Mouse (Mus musculus): ENCODE measurements around the gene Saa2.
A peak's percentile ranks its signal among the peaks of the same experiment; 100 is the strongest.

Gene Saa2

GRCm38 (mm10) chr7:46762601-46763000 lies 11.0 kb downstream of the Saa2 start:
- DNase-seq (ENCODE audit: low read depth): no peak

- no peak for DNase-seq (ENCODE audit: low read depth)
These were observed 13.1 kb downstream of the Saa2 start for GRCm38 (mm10) chr7:46764672-46765071.

GRCm38 (mm10) chr7:46767371-46767770 lies 15.8 kb downstream of the Saa2 start:
- DNase-seq (ENCODE audit: low read depth): no peak

- DNase-seq (ENCODE audit: low read depth): no peak
These were observed 16.9 kb downstream of the Saa2 start for GRCm38 (mm10) chr7:46768451-46768850.

- DNase-seq (ENCODE audit: low read depth): peak; percentile 39
These were observed 19.1 kb downstream of the Saa2 start for GRCm38 (mm10) chr7:46770706-46771105.

- DNase-seq (ENCODE audit: low read depth): no peak
These were observed 37.7 kb downstream of the Saa2 start for GRCm38 (mm10) chr7:46789177-46789849.

- DNase-seq (ENCODE audit: low read depth): no peak
These were observed 42.3 kb downstream of the Saa2 start for GRCm38 (mm10) chr7:46793871-46794270.

- peak; percentile 97 for DNase-seq (ENCODE audit: low read depth)
These were observed 44.0 kb downstream of the Saa2 start, which contains the start of the genes Hps5 and Gtf2h1 for GRCm38 (mm10) chr7:46795287-46796205. Gene Hps5 (minus strand): TSS chr7:46796064. Gene Gtf2h1 (plus strand): TSS chr7:46796103.

- DNase-seq (ENCODE audit: low read depth): no peak
These were observed 44.7 kb downstream of the Saa2 start for GRCm38 (mm10) chr7:46796206-46796679.

- no peak for DNase-seq (ENCODE audit: low read depth)
These were observed 45.2 kb downstream of the Saa2 start for GRCm38 (mm10) chr7:46796779-46797178.
